Mouse (Mus musculus) NIH3T3 (cell line): ENCODE measurements at regions not wholly inside any gene's neighbourhood (a gene's known extent, or its start where the extent isn't known, plus 50 kb on each side); places are given as distances from the start of the nearest gene placed in this dataset.
A peak's percentile ranks its signal among the peaks of the same experiment; 100 is the strongest.

Experiments
- DNase-seq: peaks from one replicate; pipeline ENCODE4 v3.0.0-alpha.2; 2012; ENCODE audit warnings: low read depth

DNA sequence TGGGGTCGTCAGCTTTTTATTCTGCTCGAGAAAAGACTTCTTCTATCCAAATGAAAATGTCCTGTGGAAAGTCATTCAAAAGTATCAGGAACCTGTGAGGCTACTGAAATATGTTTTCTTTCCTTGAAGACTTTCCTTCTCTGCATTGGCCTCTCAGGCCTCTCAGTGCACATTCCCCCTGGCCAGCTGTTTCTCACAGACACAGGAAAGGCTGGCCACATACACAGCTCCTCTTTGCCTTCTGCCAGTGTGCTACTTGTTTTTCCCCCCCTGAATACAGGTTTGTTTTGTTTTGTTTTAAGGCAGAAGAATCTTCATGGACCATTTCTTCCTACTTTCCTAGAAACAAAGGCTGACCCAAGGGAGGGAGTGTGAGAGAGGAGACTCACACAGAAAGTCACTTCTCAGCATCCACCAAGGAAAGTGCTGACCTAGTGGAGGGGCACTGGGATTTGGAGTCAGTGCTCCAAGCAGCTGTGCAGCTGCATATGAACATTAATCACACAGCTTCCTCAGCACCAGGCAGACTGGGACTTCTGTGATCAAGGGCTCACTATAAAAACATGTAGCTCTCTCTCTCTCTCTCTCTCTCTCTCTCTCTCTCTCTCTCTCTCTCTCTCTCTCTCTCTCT is 324.0 kb downstream of the Etaa1 start:
- DNase-seq = no peak

DNA sequence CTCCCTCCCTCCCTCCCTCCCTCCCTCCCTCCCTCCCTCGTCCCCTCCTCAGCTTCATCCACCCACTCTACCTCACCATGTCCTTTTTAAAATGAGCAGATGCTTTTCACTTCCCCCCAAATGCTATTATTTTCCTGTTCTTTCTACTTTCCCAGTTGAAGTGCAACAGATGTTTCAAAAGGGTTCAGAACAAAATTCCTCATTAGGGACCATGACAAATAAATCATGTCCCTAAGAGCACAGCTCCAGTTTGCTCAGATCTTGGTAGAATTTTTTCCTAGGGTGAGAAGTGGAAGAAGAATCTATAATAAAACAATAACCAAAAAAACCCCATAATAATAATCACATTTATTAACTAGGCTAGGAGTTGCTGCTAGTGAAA is 323.5 kb downstream of the Etaa1 start:
- no peak for DNase-seq

- no peak for DNase-seq
Observed at GRCm38 (mm10) chr11:17637158-17637557, 316.5 kb downstream of the Etaa1 start.

GRCm38 (mm10) chr11:17639922-17640321 is 313.8 kb downstream of the Etaa1 start:
- DNase-seq = peak; percentile 3

GRCm38 (mm10) chr11:17647441-17647840 is 306.2 kb downstream of the Etaa1 start:
- DNase-seq = no peak

- no peak for DNase-seq
Observed at GRCm38 (mm10) chr11:17651389-17652156, 302.1 kb downstream of the Etaa1 start.

- no peak for DNase-seq
Observed at GRCm38 (mm10) chr11:17655840-17656239, 297.8 kb downstream of the Etaa1 start.

DNA sequence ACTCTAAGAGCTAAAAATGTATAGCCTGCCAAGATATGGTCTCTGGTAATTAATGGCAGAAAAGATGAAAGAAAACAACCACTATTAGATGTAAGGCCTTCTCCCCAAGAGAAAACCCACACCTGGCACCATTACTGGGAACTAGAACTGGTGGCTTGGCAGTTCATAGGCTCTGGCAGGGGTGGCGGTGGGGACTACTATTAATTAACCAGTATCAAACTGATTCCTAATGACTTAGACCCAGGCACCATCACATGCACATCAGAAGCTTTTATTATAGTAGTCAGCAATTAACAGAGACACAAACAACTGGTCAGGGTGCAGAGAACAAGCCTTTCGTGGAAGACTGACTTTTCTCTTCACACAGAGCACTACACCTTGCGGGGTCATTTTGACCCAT is 296.0 kb downstream of the Etaa1 start:
- no peak for DNase-seq

DNA sequence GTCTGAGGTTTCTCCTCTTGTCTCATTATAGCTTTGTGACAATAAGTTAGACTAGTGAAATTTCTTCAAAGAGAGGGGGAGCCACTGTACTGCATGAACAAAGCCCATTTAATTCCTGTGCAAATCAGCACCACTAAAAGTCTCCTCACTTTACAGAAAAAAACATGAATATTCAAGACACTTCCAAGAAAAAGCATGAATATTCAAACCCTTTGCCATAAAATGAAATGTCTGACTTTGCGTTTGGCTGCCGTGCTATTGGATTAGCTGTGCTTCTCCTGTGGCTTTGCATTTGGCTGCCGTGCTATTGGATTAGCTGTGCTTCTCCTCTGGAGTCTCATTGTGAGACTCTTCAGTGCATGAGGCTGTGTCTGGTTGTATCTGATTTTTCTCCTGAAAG is 295.4 kb downstream of the Etaa1 start:
- DNase-seq = no peak

GRCm38 (mm10) chr11:17658717-17659116 is 295.0 kb downstream of the Etaa1 start:
- DNase-seq = no peak

DNA sequence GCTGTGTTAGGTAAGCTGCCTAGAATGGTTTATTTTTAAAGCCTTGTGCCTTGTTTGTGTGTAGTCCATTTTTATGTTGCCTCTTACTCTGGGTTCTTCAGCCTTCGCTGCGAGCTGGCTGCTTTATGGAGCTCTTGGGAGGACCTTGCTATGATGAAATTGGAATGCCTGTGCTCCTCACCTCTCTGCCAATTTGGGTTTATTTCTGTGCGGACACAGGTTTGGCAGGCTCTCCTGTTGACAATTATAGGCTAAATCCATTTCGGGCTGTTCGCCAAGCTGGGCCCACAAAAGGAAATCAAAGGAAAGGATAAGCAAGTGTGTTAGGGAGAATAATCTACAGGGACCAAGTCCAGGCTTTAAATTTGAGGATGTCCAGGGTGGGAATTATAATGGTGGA is 289.8 kb downstream of the Etaa1 start:
- DNase-seq = no peak

DNA sequence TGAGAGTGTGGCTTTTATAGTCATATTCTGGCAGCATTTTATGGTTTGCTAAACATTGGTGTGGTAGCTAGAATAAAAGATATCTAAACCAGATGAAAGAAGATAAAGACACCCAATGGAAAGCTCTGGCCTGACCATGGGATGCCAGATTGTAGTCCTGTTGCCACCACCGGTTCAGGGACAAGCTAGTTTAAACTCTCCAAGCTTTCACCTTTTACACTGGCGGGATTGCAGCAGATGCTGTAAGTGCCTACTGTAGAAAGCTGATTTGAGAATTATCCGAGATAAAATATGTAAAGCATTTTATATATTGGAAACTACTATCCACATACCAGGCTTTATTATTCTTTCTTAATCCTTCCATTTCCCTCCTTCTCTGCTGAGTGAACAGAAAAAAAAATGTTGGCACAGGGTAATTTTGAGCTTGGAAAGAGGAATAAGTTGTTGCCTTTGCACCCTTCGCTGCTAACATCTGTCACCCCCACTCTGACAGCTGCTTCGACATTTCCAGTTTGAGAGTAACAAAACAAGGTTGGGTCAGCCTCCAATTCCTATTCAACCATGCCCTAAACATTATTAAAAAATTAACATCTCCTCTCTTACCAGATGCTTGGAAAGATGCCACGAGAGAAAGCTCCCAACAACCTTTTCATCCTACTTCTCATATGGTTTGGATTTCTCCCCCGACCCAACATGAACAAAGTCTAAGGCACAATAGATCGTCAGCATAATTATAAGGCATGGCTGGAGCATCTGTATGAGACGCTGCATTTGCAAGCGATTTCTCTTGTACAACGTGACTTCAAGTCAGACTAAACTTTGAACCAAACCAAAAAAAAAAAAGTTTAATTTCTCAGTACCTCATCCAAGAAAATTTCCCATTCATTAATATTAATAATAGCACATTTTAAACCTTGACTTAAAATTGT is 287.8 kb downstream of the Etaa1 start:
- DNase-seq = no peak

- no peak for DNase-seq
Observed at GRCm38 (mm10) chr11:17680998-17681397, 272.7 kb downstream of the Etaa1 start.

DNA sequence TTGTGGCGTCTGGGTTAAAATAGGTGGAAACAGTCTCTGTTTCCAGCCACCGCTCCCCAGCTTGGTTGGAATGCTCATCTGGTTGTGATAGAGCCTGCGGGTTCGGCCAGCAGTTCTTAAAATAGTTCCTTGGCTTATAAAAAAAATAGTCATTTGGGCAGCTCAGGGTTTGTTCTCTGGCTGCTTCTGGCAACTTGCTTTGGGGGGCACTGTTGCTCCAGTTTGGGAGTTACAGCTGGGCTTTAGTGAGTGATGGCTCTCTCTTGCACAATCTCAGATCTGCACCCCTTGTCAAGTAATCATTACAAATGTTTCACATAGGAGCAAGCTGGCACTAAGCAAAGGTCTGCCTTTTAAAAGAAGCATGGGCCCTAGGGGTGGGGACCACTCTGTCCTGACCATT is 268.0 kb downstream of the Etaa1 start:
- peak; percentile 61 for DNase-seq

GRCm38 (mm10) chr11:17686806-17687205 is 266.9 kb downstream of the Etaa1 start:
- no peak for DNase-seq

GRCm38 (mm10) chr11:17694145-17694544 is 259.5 kb downstream of the Etaa1 start:
- no peak for DNase-seq

- DNase-seq = no peak
Observed at GRCm38 (mm10) chr11:17708769-17709168, 244.9 kb downstream of the Etaa1 start.

DNA sequence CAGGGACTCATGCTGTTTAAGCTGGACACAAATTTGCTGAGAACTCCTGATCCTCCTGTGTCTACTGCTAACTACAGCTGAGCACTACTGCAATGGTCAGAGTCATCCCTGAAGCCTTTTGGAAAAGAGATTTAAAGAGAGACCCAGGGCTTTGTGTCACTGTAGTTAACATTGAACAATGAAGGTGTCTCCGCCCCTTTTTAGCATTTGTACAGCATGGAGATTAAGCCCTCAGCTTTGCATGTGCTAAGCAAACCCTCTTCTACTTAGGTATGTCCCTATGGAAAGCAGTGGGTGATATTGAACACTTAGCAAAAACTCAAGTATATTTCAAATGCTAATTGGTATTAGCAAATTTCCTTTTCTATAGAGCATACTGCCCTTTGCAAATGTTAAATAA is 231.6 kb downstream of the Etaa1 start:
- no peak for DNase-seq

- no peak for DNase-seq
Observed at GRCm38 (mm10) chr11:17727258-17728034, 226.2 kb downstream of the Etaa1 start.

GRCm38 (mm10) chr11:17733075-17733474 is 220.6 kb downstream of the Etaa1 start:
- DNase-seq = no peak

DNA sequence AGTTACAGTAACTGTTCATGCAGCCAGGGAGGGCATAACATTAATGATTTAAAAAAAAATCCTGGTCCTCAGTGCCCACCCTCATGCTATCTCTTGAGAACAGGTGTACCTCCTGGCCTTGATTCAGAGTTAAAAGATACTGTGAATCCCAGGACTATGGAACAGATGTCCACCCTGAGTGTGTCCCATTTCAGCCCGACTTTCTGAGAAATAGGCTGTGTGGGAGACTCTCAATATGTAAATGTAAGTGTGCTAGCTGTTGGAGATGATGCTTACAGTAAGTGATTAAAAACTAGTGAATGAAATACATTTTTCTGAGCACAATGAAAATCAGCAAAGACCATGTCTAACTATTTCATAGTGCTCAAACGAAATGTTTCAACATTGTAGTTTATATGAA is 219.2 kb downstream of the Etaa1 start:
- no peak for DNase-seq

DNA sequence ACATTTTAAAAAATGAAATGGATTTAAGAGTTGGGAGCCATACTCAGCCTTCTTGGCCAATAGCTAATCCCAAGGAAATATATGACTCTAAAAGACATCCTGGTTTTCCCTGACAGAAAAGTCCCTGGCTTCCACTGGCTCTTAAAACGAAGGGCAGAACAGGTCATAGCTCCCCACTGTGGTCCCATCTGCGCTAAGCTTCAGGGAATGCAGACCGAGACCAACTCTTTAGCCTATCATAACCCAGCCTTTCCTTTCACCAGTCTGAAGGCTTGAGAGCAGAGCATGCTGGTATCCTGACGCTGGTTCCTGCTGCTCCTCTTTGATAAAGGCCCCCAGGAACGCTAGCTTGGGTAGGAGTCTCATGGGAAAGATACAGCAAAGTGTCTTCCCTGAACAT is 214.8 kb downstream of the Etaa1 start:
- no peak for DNase-seq
